Mouse (Mus musculus): ENCODE data around the gene Mrpl53. TPM values are rescaled to one million over a fixed set of nuclear protein-coding genes. Genes with fewer than 3 reads are reported as not detected.
A peak's percentile ranks its signal among the peaks of the same experiment; 100 is the strongest.

Gene Mrpl53
- total and polyA plus RNA-seq, 2 experiments from 2014 or later, result 73.7 to 122 TPM

GRCm38 (mm10) chr6:83136881-83137575 is 28.2 kb downstream of the Mrpl53 start:
- peak; percentile 76 for ATAC-seq
- WGBS, result 2% methylated on average over 25 of the region's 26 CpGs
- H3K9ac ChIP-seq (replicated peaks; ENCODE audit: low read length), result peak overlapping the region; percentile 46

GRCm38 (mm10) chr6:83137576-83137950 is 28.7 kb downstream of the Mrpl53 start:
- peak; percentile 3; the same call in 1 of the 2 replicates for TF ChIP-seq CTCF (IDR thresholded peaks at IDR 0.05; ENCODE audit: low read depth)
- Histone ChIP-seq H3K9ac (replicated peaks; ENCODE audit: low read length) (peak overlapping the region; percentile 46), H3K27ac (peak overlapping the region; percentile 89), H3K9me3 (ENCODE audit: low read length) (no peaks in the 10 kb centered on the region), H3K36me3 (ENCODE audit: insufficient read depth, low read length) (no peaks in the 10 kb centered on the region), H3K27me3 (ENCODE audit: insufficient read depth, low read length) (no peaks in the 10 kb centered on the region), H3K4me1 (ENCODE audit: insufficient read depth, low read length) (peaks cover 18% of the 10 kb centered on the region; the same call in 1 of the 2 replicates), H3K4me3 (ENCODE audit: low read length) (peak overlapping the region; percentile 28), H3K4me2 (ENCODE audit: low read depth, low read length) (peak overlapping the region; percentile 55)
- whole genome bisulfite sequencing, result 3% methylated on average over 12 of the region's 12 CpGs
- DNase-seq (ENCODE audit: low spot score) (peak; percentile 68), ATAC-seq (peak; percentile 54)

More at GRCm38 (mm10) chr6:83136881-83137575, 28.2 kb downstream of the Mrpl53 start:
- Histone ChIP-seq H3K4me1 (ENCODE audit: insufficient read depth, low read length) (peaks cover 12% of the 10 kb centered on the region; the same call in 1 of the 2 replicates), H3K27me3 (ENCODE audit: insufficient read depth, low read length) (no peaks in the 10 kb centered on the region), H3K36me3 (ENCODE audit: insufficient read depth, low read length) (no peaks in the 10 kb centered on the region), H3K27ac (peak overlapping the region; percentile 89), H3K4me2 (ENCODE audit: low read depth, low read length) (peak overlapping the region; percentile 55), H3K4me3 (ENCODE audit: low read length) (peak overlapping the region; percentile 28), H3K9me3 (ENCODE audit: low read length) (no peaks in the 10 kb centered on the region)
- peak; percentile 71 for DNase-seq (ENCODE audit: low spot score)
- no peak for TF ChIP-seq CTCF (IDR thresholded peaks at IDR 0.05; ENCODE audit: low read depth)

GRCm38 (mm10) chr6:83138056-83138455 is 29.2 kb downstream of the Mrpl53 start:
- H3K4me1 ChIP-seq (ENCODE audit: insufficient read depth, low read length), result peaks cover 18% of the 10 kb centered on the region; the same call in 1 of the 2 replicates

GRCm38 (mm10) chr6:83140044-83140443 is 31.2 kb downstream of the Mrpl53 start:
- no peak overlapping the region for H3K27ac ChIP-seq
- H3K27me3 ChIP-seq (ENCODE audit: insufficient read depth, low read length), result no peaks in the 10 kb centered on the region
- ATAC-seq, result no peak

More at GRCm38 (mm10) chr6:83138056-83138455, 29.2 kb downstream of the Mrpl53 start:
- WGBS, result 5% methylated on average over 11 of the region's 11 CpGs
- no peaks in the 10 kb centered on the region for H3K27me3 ChIP-seq (ENCODE audit: insufficient read depth, low read length)
- H3K27ac ChIP-seq, result peak overlapping the region; percentile 89
- no peaks in the 10 kb centered on the region for H3K9me3 ChIP-seq (ENCODE audit: low read length)
- DNase-seq (ENCODE audit: low spot score), result peak; percentile 46
- peak overlapping the region; percentile 28 for H3K4me3 ChIP-seq (ENCODE audit: low read length)
- TF ChIP-seq CTCF (IDR thresholded peaks at IDR 0.05; ENCODE audit: low read depth), result peak; percentile 32; the same call in 1 of the 2 replicates
- no peak overlapping the region for H3K9ac ChIP-seq (replicated peaks; ENCODE audit: low read length)
- H3K36me3 ChIP-seq (ENCODE audit: insufficient read depth, low read length), result no peaks in the 10 kb centered on the region
- ATAC-seq, result peak; percentile 46; the same call in 1 of the 2 replicates
- H3K4me2 ChIP-seq (ENCODE audit: low read depth, low read length), result peak overlapping the region; percentile 55

GRCm38 (mm10) chr6:83141636-83142035 is 32.8 kb downstream of the Mrpl53 start:
- Histone ChIP-seq H3K27ac (peak overlapping the region; percentile 60; the same call in 1 of the 2 replicates), H3K4me2 (ENCODE audit: low read depth, low read length) (peak overlapping the region; percentile 65), H3K4me1 (ENCODE audit: insufficient read depth, low read length) (peaks cover 12% of the 10 kb centered on the region; the same call in 1 of the 2 replicates), H3K9me3 (ENCODE audit: low read length) (no peaks in the 10 kb centered on the region), H3K4me3 (ENCODE audit: low read length) (peak overlapping the region; percentile 35; the same call in 1 of the 2 replicates), H3K36me3 (ENCODE audit: insufficient read depth, low read length) (no peaks in the 10 kb centered on the region), H3K27me3 (ENCODE audit: insufficient read depth, low read length) (no peaks in the 10 kb centered on the region), H3K9ac (replicated peaks; ENCODE audit: low read length) (peak overlapping the region; percentile 59)
- no peak for DNase-seq (ENCODE audit: low spot score)
- WGBS, result 36% methylated on average over 4 of the region's 4 CpGs
- ATAC-seq, result no peak; the same call in 1 of the 2 replicates
- no peak for TF ChIP-seq CTCF (IDR thresholded peaks at IDR 0.05; ENCODE audit: low read depth)

More at GRCm38 (mm10) chr6:83140044-83140443, 31.2 kb downstream of the Mrpl53 start:
- Histone ChIP-seq H3K9ac (replicated peaks; ENCODE audit: low read length) (no peak overlapping the region), H3K4me1 (ENCODE audit: insufficient read depth, low read length) (peaks cover 18% of the 10 kb centered on the region; the same call in 1 of the 2 replicates), H3K4me3 (ENCODE audit: low read length) (no peak overlapping the region), H3K9me3 (ENCODE audit: low read length) (no peaks in the 10 kb centered on the region), H3K36me3 (ENCODE audit: insufficient read depth, low read length) (no peaks in the 10 kb centered on the region), H3K4me2 (ENCODE audit: low read depth, low read length) (no peak overlapping the region)
- no peak for TF ChIP-seq CTCF (IDR thresholded peaks at IDR 0.05; ENCODE audit: low read depth)
- no peak for DNase-seq (ENCODE audit: low spot score)
- 67% methylated on average over 8 of the region's 8 CpGs for WGBS

- no peaks in the 10 kb centered on the region for H3K36me3 ChIP-seq (ENCODE audit: insufficient read depth, low read length)
- 3% methylated on average over 41 of the region's 41 CpGs for WGBS
- H3K9me3 ChIP-seq (ENCODE audit: low read length), result no peaks in the 10 kb centered on the region
- peak overlapping the region; percentile 59 for H3K9ac ChIP-seq (replicated peaks; ENCODE audit: low read length)
- no peaks in the 10 kb centered on the region for H3K27me3 ChIP-seq (ENCODE audit: insufficient read depth, low read length)
- H3K4me1 ChIP-seq (ENCODE audit: insufficient read depth, low read length), result peaks cover 12% of the 10 kb centered on the region; the same call in 1 of the 2 replicates
- TF ChIP-seq CTCF (IDR thresholded peaks at IDR 0.05; ENCODE audit: low read depth), result no peak
- H3K27ac ChIP-seq, result peak overlapping the region; percentile 60; the same call in 1 of the 2 replicates
- peak; percentile 42 for ATAC-seq
- peak; percentile 50 for DNase-seq (ENCODE audit: low spot score)
- H3K4me3 ChIP-seq (ENCODE audit: low read length), result peak overlapping the region; percentile 35
- peak overlapping the region; percentile 65 for H3K4me2 ChIP-seq (ENCODE audit: low read depth, low read length)
Measured at GRCm38 (mm10) chr6:83142211-83142731, 33.4 kb downstream of the Mrpl53 start.
